Mouse (Mus musculus): ENCODE measurements around the gene Fads6. TPM values are rescaled to one million over a fixed set of nuclear protein-coding genes. Genes with fewer than 3 reads are reported as not detected.

Gene Fads6
- polyA plus RNA-seq, 1 experiment from 2014 or later, result 0.52 TPM

DNA sequence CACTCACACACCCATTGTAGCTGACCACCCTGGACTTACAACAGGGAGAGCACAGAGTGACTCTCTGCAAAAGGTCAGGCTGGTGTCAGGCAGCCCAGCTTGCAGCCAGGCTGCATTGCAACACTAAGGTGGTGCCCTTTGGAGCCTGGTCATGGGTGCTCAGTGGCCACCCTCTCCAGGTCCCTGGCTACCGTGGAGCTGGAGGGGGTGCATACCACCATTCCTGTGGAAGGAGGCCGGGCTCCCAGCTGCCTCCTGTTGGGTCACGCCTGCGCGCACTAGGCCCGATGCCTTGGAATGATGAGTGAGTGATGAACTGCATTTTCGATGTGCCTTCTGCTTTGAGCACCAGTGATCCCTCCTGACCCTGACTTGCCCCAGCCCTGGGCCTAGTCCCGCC lies 52.6 kb downstream of the Fads6 start:
- H3K36me3 ChIP-seq (ENCODE audit: inconsistent target), result peaks cover 60% of the 10 kb centered on the region
- H3K4me3 ChIP-seq (ENCODE audit: inconsistent target), result no peak overlapping the region
- WGBS (ENCODE audit: missing documents), result 94% methylated on average over 8 of the region's 8 CpGs
- H3K79me2 ChIP-seq (ENCODE audit: inconsistent target), result no peaks in the 10 kb centered on the region; the same call in 1 of the 2 replicates
- H3K27ac ChIP-seq, result no peak overlapping the region

- H3K27ac ChIP-seq, result no peak overlapping the region
- no peak overlapping the region for H3K4me3 ChIP-seq (ENCODE audit: inconsistent target)
- no peaks in the 10 kb centered on the region; the same call in 1 of the 2 replicates for H3K79me2 ChIP-seq (ENCODE audit: inconsistent target)
- H3K36me3 ChIP-seq (ENCODE audit: inconsistent target), result peaks cover 71% of the 10 kb centered on the region
- WGBS (ENCODE audit: missing documents), result 95% methylated on average over 11 of the region's 12 CpGs
Observed at GRCm38 (mm10) chr11:115243783-115244182, 53.7 kb downstream of the Fads6 start.

- Histone ChIP-seq H3K79me2 (ENCODE audit: inconsistent target) (no peaks in the 10 kb centered on the region; the same call in 1 of the 2 replicates), H3K36me3 (ENCODE audit: inconsistent target) (peaks cover 81% of the 10 kb centered on the region), H3K27ac (no peak overlapping the region), H3K4me3 (ENCODE audit: inconsistent target) (no peak overlapping the region)
- 100% methylated on average over 3 of the region's 3 CpGs for WGBS (ENCODE audit: missing documents)
Observed at GRCm38 (mm10) chr11:115242746-115243145, 54.7 kb downstream of the Fads6 start.

DNA sequence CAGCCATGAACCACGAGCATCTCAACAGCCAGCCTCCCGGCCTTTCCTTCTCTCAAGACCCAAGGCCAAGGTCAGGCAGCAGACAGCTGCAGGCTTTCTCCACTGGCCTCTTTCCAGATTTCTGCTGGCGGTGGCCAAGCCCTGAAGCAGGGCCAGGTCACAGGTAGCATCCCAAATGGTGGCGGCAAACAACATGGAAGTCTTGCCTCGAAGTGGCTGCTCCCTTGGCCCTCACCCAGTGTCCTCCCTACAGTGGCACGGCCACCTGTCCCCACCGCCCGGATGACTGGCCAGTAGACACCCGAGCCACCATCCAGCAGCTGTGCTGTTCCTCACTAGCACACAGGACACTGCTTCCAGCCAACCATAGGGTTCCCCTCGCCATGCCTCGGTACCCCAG lies 56.1 kb downstream of the Fads6 start:
- Histone ChIP-seq H3K36me3 (ENCODE audit: inconsistent target) (peaks cover 94% of the 10 kb centered on the region), H3K79me2 (ENCODE audit: inconsistent target) (peaks cover 5% of the 10 kb centered on the region; the same call in 1 of the 2 replicates), H3K4me3 (ENCODE audit: inconsistent target) (no peak overlapping the region), H3K27ac (no peak overlapping the region)
- 86% methylated on average over 11 of the region's 11 CpGs for WGBS (ENCODE audit: missing documents)

GRCm38 (mm10) chr11:115236570-115236969 lies 60.9 kb downstream of the Fads6 start:
- WGBS (ENCODE audit: missing documents), result 85% methylated on average over 5 of the region's 5 CpGs
- no peak overlapping the region for H3K27ac ChIP-seq
- H3K36me3 ChIP-seq (ENCODE audit: inconsistent target), result peaks cover 89% of the 10 kb centered on the region
- H3K79me2 ChIP-seq (ENCODE audit: inconsistent target), result peaks cover 35% of the 10 kb centered on the region; the same call in 1 of the 2 replicates
- H3K4me3 ChIP-seq (ENCODE audit: inconsistent target), result no peak overlapping the region

GRCm38 (mm10) chr11:115234320-115235044 lies 63.0 kb downstream of the Fads6 start:
- Histone ChIP-seq H3K79me2 (ENCODE audit: inconsistent target) (peaks cover 38% of the 10 kb centered on the region; the same call in 1 of the 2 replicates), H3K4me3 (ENCODE audit: inconsistent target) (no peak overlapping the region), H3K36me3 (ENCODE audit: inconsistent target) (peaks cover 80% of the 10 kb centered on the region), H3K27ac (no peak overlapping the region)
- 90% methylated on average over 14 of the region's 15 CpGs for WGBS (ENCODE audit: missing documents)

- Histone ChIP-seq H3K4me3 (ENCODE audit: inconsistent target) (no peak overlapping the region), H3K27ac (no peak overlapping the region), H3K36me3 (ENCODE audit: inconsistent target) (peaks cover 80% of the 10 kb centered on the region), H3K79me2 (ENCODE audit: inconsistent target) (peaks cover 46% of the 10 kb centered on the region; the same call in 1 of the 2 replicates)
- WGBS (ENCODE audit: missing documents), result 92% methylated on average over 18 of the region's 20 CpGs
Observed at GRCm38 (mm10) chr11:115233526-115234290, 63.8 kb downstream of the Fads6 start.

DNA sequence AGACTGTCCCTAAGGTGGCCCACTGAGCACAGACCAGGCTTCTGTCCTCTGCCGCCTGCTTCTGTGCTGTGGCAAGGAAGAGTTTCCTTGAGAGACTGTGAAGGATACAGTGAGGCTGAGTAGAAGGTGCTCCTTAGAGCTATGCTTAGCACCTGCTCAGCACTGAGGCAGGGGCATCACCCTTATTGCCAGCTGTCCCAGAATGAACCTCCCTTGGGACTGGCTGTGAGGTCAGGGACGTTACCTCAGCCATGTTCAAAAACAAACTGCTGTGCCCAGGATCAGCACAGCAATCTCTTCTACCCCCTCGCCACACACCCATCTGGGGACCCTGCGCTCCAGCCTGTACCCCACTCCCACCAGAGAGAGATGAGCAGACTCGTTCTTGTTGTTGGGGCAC lies 64.6 kb downstream of the Fads6 start:
- peaks cover 80% of the 10 kb centered on the region for H3K36me3 ChIP-seq (ENCODE audit: inconsistent target)
- H3K79me2 ChIP-seq (ENCODE audit: inconsistent target), result peaks cover 54% of the 10 kb centered on the region; the same call in 1 of the 2 replicates
- 82% methylated on average over 5 of the region's 5 CpGs for WGBS (ENCODE audit: missing documents)
- no peak overlapping the region for H3K27ac ChIP-seq
- no peak overlapping the region for H3K4me3 ChIP-seq (ENCODE audit: inconsistent target)

GRCm38 (mm10) chr11:115231924-115232323 lies 65.5 kb downstream of the Fads6 start:
- Histone ChIP-seq H3K36me3 (ENCODE audit: inconsistent target) (peaks cover 78% of the 10 kb centered on the region), H3K4me3 (ENCODE audit: inconsistent target) (no peak overlapping the region), H3K79me2 (ENCODE audit: inconsistent target) (peaks cover 58% of the 10 kb centered on the region; the same call in 1 of the 2 replicates), H3K27ac (peak overlapping the region; percentile 41)
- WGBS (ENCODE audit: missing documents), result 57% methylated on average over 9 of the region's 9 CpGs

DNA sequence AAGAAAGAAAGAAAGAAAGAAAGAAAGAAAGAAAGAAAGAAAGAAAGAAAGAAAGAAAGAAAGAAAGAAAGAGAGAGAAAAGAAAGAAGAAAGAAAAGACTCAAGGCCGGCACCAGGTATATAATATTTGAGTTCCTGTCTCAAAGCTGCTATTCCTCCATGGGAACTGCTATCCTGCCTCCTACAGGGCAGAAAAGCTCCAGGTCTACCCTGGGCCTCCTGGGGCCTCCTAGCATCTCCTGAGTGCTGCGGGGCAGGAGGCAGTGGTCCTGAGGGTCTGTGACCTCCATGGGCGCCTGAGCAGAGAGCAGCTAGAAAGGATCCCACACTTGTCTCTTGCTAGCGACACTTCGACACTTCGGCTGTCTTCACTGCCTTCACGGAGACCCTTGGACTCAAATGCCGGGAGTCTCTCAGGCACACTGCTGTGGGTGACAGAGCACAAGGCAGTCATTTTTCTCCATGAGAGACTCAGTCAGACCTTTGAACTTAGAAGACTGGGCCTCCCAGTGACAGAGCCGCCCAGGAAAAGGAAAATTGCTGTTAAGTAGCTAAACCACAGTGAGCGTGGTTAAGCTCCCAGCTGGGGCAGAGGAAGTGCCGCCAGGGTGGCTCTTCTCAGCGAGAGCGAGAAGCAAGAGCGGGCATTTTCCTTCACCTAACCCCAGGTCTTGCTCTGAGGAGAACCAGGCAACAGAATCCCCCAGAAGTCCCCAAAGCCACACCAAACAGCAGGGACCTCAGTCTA lies 66.1 kb downstream of the Fads6 start:
- Histone ChIP-seq H3K4me3 (ENCODE audit: inconsistent target) (no peak overlapping the region), H3K27ac (peak overlapping the region; percentile 41), H3K36me3 (ENCODE audit: inconsistent target) (peaks cover 78% of the 10 kb centered on the region)

More for the DNA sequence above, 66.1 kb downstream of the Fads6 start:
- H3K79me2 ChIP-seq (ENCODE audit: inconsistent target), result peaks cover 64% of the 10 kb centered on the region; the same call in 1 of the 2 replicates
- WGBS (ENCODE audit: missing documents), result 34% methylated on average over 14 of the region's 14 CpGs

Other genes with a start within 250 kb of the Fads6 start
- gene Cd300ld3, start 249.3 kb downstream of the Fads6 start, polyA plus RNA-seq (2018), result 341 to 1,001 TPM (median 699 TPM) in 3 replicates
- gene Cd300e, start 235.5 kb downstream of the Fads6 start, polyA plus RNA-seq (2018), result 0.23 to 1.8 TPM (median 0.40 TPM) in 3 replicates
- gene Rab37, start 206.2 kb downstream of the Fads6 start, polyA plus RNA-seq (2018), result 0.43 to 1.1 TPM (median 0.64 TPM) in 3 replicates
- gene Cd300lf, start 163.7 kb downstream of the Fads6 start, polyA plus RNA-seq (2018), result 76.9 to 122 TPM (median 90.4 TPM) in 3 replicates
- 158 to 302 TPM (median 169 TPM) in 3 replicates for gene Slc9a3r1, start 134.3 kb downstream of the Fads6 start, polyA plus RNA-seq (2018)
- gene Tmem104, start 110.2 kb downstream of the Fads6 start, polyA plus RNA-seq (2018), result 86.7 to 149 TPM (median 97.3 TPM) in 3 replicates
- 49.9 to 79.6 TPM (median 50.9 TPM) in 3 replicates for gene Nat9, start 109.8 kb downstream of the Fads6 start, polyA plus RNA-seq (2018)
- not detected in 3 replicates for gene Grin2c, start 30.4 kb downstream of the Fads6 start, polyA plus RNA-seq (2018)
- gene Fdxr, start 20.6 kb downstream of the Fads6 start, polyA plus RNA-seq (2018), result 2.3 to 6.0 TPM (median 4.3 TPM) in 3 replicates
- gene Otop2, start 9.5 kb upstream of the Fads6 start, polyA plus RNA-seq (2018), result not detected in 3 replicates
- not detected in 3 replicates for gene Ush1g, start 24.4 kb upstream of the Fads6 start, polyA plus RNA-seq (2018)
- gene Otop3, start 37.1 kb upstream of the Fads6 start, polyA plus RNA-seq (2018), result not detected in 3 replicates
- gene Hid1, start 70.1 kb upstream of the Fads6 start, polyA plus RNA-seq (2018), result not detected in 3 replicates
- gene Cdr2l, start 84.3 kb upstream of the Fads6 start, polyA plus RNA-seq (2018), result 0.06 TPM in 1 of 3 replicates, not detected in the others
- 33.0 to 43.0 TPM (median 39.2 TPM) in 3 replicates for gene Mrpl58, start 106.1 kb upstream of the Fads6 start, polyA plus RNA-seq (2018)
- 377 to 621 TPM (median 390 TPM) in 3 replicates for gene Atp5h, start 122.3 kb upstream of the Fads6 start, polyA plus RNA-seq (2018)
- 13.7 to 21.3 TPM (median 17.9 TPM) in 3 replicates for gene Kctd2, start 122.5 kb upstream of the Fads6 start, polyA plus RNA-seq (2018)
- gene Trim80, start 142.9 kb upstream of the Fads6 start, polyA plus RNA-seq (2018), result not detected in 3 replicates
- not detected in 3 replicates for gene Slc16a5, start 164.8 kb upstream of the Fads6 start, polyA plus RNA-seq (2018)
- 21.4 to 26.8 TPM (median 22.9 TPM) in 3 replicates for gene Armc7, start 178.0 kb upstream of the Fads6 start, polyA plus RNA-seq (2018)
- 54.5 to 73.7 TPM (median 60.1 TPM) in 3 replicates for gene Nt5c, start 194.2 kb upstream of the Fads6 start, polyA plus RNA-seq (2018)
- 68.8 to 166 TPM (median 152 TPM) in 3 replicates for gene Jpt1, start 216.7 kb upstream of the Fads6 start, polyA plus RNA-seq (2018)
- 229 to 319 TPM (median 316 TPM) in 3 replicates for gene Sumo2, start 238.6 kb upstream of the Fads6 start, polyA plus RNA-seq (2018)